Mouse (Mus musculus) forebrain, postnatal 0 days (tissue): ENCODE results near the gene Sema4b. TPM values are rescaled to one million over a fixed set of nuclear protein-coding genes. Genes with fewer than 3 reads are reported as not detected.

ENCODE experiments used
- ATAC-seq: fragments of 200-750 bp; cut with Nextera tagmentation; 2 replicates; pipeline ENCODE4 v1.8.0; 2017; ENCODE audit warnings: mild to moderate bottlenecking, moderate library complexity
- DNase-seq: peaks from one replicate; pipeline ENCODE4 v3.0.0-alpha.2; 2015
- H3K27ac ChIP-seq: fragments of 300-500 bp; sonication (generic); 2 replicates; pipeline ENCODE4 v1.5.1; 2014; ENCODE audit warnings: low read depth, mild to moderate bottlenecking, antibody characterized with exemption, low read length, moderate library complexity, mixed read lengths
- H3K27me3 ChIP-seq: fragments of 300-500 bp; sonication (generic); 2 replicates; pipeline ENCODE4 v1.6.1; 2014; ENCODE audit warnings: mild to moderate bottlenecking, low read length, mixed read lengths; ENCODE audit not compliant: insufficient read depth
- H3K36me3 ChIP-seq: fragments of 300-500 bp; sonication (generic); 2 replicates; pipeline ENCODE4 v1.6.1; 2014; ENCODE audit warnings: mild to moderate bottlenecking, moderate library complexity; ENCODE audit not compliant: insufficient read depth
- H3K4me1 ChIP-seq: fragments of 300-500 bp; sonication (generic); 2 replicates; pipeline ENCODE4 v1.6.1; 2014; ENCODE audit warnings: antibody characterized with exemption; ENCODE audit not compliant: insufficient read depth
- H3K4me2 ChIP-seq: fragments of 300-500 bp; sonication (generic); 2 replicates; pipeline ENCODE4 v1.6.1; 2014; ENCODE audit warnings: low read depth, mild to moderate bottlenecking, moderate library complexity
- H3K4me3 ChIP-seq: fragments of 300-500 bp; sonication (generic); 2 replicates; pipeline ENCODE4 v1.5.1; 2014; ENCODE audit warnings: low read depth, low read length, mixed read lengths
- H3K9ac ChIP-seq: fragments of 300-500 bp; sonication (generic); 2 replicates; pipeline ENCODE4 v1.6.1; 2014; ENCODE audit warnings: mild to moderate bottlenecking
- H3K9me3 ChIP-seq: fragments of 300-500 bp; sonication (generic); 2 replicates; pipeline ENCODE4 v1.6.1; 2016; ENCODE audit warnings: low read length
- CTCF ChIP-seq: sonication (generic); IDR thresholded peaks from 2 replicates; pipeline ENCODE4 v1.5.1; 2016; ENCODE audit warnings: antibody characterized with exemption, control low read depth, low read depth
- WGBS: fragments of 180-500 bp; shearing (Covaris S2); extraction: QIAGEN DNeasy Blood & Tissue Kit; methylation state at CpG from one replicate; pipeline ENCODE4 v1.1.7; 2014; 5-methylcytosine and 5-hydroxymethylcytosine counted together
- polyA plus RNA-seq: library from polyadenylated mRNA; unstranded; fragments of >200 nt; fragmentation: Nextera tagmentation; extraction: Ambion mirVana; gene quantifications from 2 replicates; pipeline ENCODE4 v1.2.1, GENCODE M21; 2015
- total RNA-seq: library from RNA; depleted of rRNA; stranded (reverse); fragments of >200 nt; gene quantifications from 2 replicates; pipeline ENCODE4 v1.2.3, GENCODE M21; 2014

Gene Sema4b
- total and polyA plus RNA-seq, 2 experiments from 2014 or later = 22.4 to 35.6 TPM

GRCm38 (mm10) chr7:80244851-80245250 is 58.2 kb downstream of the Sema4b start:
- Histone ChIP-seq H3K4me2 (no peak overlapping the region), H3K4me3 (no peak overlapping the region), H3K27ac (no peak overlapping the region), H3K4me1 (no peaks in the 10 kb centered on the region), H3K36me3 (peaks cover 3% of the 10 kb centered on the region; the same call in 1 of the 2 replicates), H3K27me3 (no peaks in the 10 kb centered on the region), H3K9ac (no peak overlapping the region), H3K9me3 (no peaks in the 10 kb centered on the region)
- ATAC-seq (no peak), DNase-seq (no peak)
- 98% methylated on average over 4 of the region's 4 CpGs for WGBS
- no peak for TF ChIP-seq CTCF

- peak; percentile 99 for ATAC-seq
- 2% methylated on average over 48 of the region's 48 CpGs for WGBS
- TF ChIP-seq CTCF = peak; percentile 67
Measured at GRCm38 (mm10) chr7:80246148-80246721, 59.6 kb downstream of the Sema4b start, which contains the start of gene Ttll13. Ttll13 (plus strand) TSS chr7:80246376.

GRCm38 (mm10) chr7:80246859-80247258 is 60.2 kb downstream of the Sema4b start:
- Histone ChIP-seq H3K4me3 (peak overlapping the region; percentile 50; the same call in 1 of the 2 replicates), H3K36me3 (no peaks in the 10 kb centered on the region), H3K4me1 (no peaks in the 10 kb centered on the region), H3K27ac (no peak overlapping the region), H3K9me3 (no peaks in the 10 kb centered on the region), H3K4me2 (peak overlapping the region; percentile 59), H3K9ac (peak overlapping the region; percentile 62), H3K27me3 (no peaks in the 10 kb centered on the region)
- WGBS = 72% methylated on average over 7 of the region's 7 CpGs
- DNase-seq = no peak
- ATAC-seq = no peak
- no peak for TF ChIP-seq CTCF

More at GRCm38 (mm10) chr7:80246148-80246721, 59.6 kb downstream of the Sema4b start, which contains the start of gene Ttll13:
- H3K9me3 ChIP-seq = no peaks in the 10 kb centered on the region
- peak within 1 kb of the TSS; percentile 50 for H3K4me3 ChIP-seq
- H3K4me1 ChIP-seq = no peaks in the 10 kb centered on the region
- peak; percentile 98 for DNase-seq
- H3K27me3 ChIP-seq = no peaks in the 10 kb centered on the region
- H3K4me2 ChIP-seq = peak within 1 kb of the TSS; percentile 59
- H3K9ac ChIP-seq = peak within 1 kb of the TSS; percentile 62
- H3K36me3 ChIP-seq = no peaks in the 10 kb centered on the region
- peak within 1 kb of the TSS; percentile 83 for H3K27ac ChIP-seq

GRCm38 (mm10) chr7:80252437-80252836 is 65.8 kb downstream of the Sema4b start:
- no peaks in the 10 kb centered on the region for H3K36me3 ChIP-seq
- H3K4me2 ChIP-seq = no peak overlapping the region
- peaks cover 4% of the 10 kb centered on the region; the same call in 1 of the 2 replicates for H3K27me3 ChIP-seq
- no peak for DNase-seq
- H3K9ac ChIP-seq = no peak overlapping the region
- no peaks in the 10 kb centered on the region for H3K4me1 ChIP-seq
- TF ChIP-seq CTCF = no peak
- no peaks in the 10 kb centered on the region for H3K9me3 ChIP-seq
- no peak for ATAC-seq
- no peak overlapping the region for H3K4me3 ChIP-seq
- no peak overlapping the region for H3K27ac ChIP-seq
- 81% methylated on average over 7 of the region's 7 CpGs for WGBS

- Histone ChIP-seq H3K4me1 (no peaks in the 10 kb centered on the region), H3K36me3 (no peaks in the 10 kb centered on the region), H3K27ac (no peak overlapping the region), H3K4me3 (no peak overlapping the region), H3K9me3 (no peaks in the 10 kb centered on the region), H3K9ac (no peak overlapping the region), H3K27me3 (peaks cover 7% of the 10 kb centered on the region), H3K4me2 (no peak overlapping the region)
- ATAC-seq (no peak), DNase-seq (no peak)
- TF ChIP-seq CTCF = no peak
- 87% methylated on average over 11 of the region's 11 CpGs for WGBS
Measured at GRCm38 (mm10) chr7:80252886-80253285, 66.2 kb downstream of the Sema4b start.

GRCm38 (mm10) chr7:80255981-80256380 is 69.3 kb downstream of the Sema4b start:
- Histone ChIP-seq H3K4me2 (no peak overlapping the region), H3K36me3 (no peaks in the 10 kb centered on the region), H3K9ac (no peak overlapping the region), H3K4me1 (no peaks in the 10 kb centered on the region), H3K9me3 (no peaks in the 10 kb centered on the region), H3K27me3 (peaks cover 19% of the 10 kb centered on the region), H3K27ac (no peak overlapping the region), H3K4me3 (no peak overlapping the region)
- no peak for TF ChIP-seq CTCF
- DNase-seq (no peak), ATAC-seq (no peak)
- WGBS = 79% methylated on average over 2 of the region's 2 CpGs

GRCm38 (mm10) chr7:80257706-80258105 is 71.1 kb downstream of the Sema4b start:
- no peak overlapping the region for H3K4me2 ChIP-seq
- peaks cover 7% of the 10 kb centered on the region for H3K4me1 ChIP-seq
- H3K36me3 ChIP-seq = no peaks in the 10 kb centered on the region
- no peak overlapping the region for H3K27ac ChIP-seq
- WGBS = 76% methylated on average over 2 of the region's 2 CpGs
- H3K4me3 ChIP-seq = no peak overlapping the region
- ATAC-seq (no peak), DNase-seq (no peak)
- H3K9me3 ChIP-seq = no peaks in the 10 kb centered on the region
- peaks cover 19% of the 10 kb centered on the region for H3K27me3 ChIP-seq
- TF ChIP-seq CTCF = no peak
- H3K9ac ChIP-seq = no peak overlapping the region
